Mouse (Mus musculus) stomach, postnatal 0 days (tissue): ENCODE data around the gene Slc12a4. TPM values are rescaled to one million over a fixed set of nuclear protein-coding genes. Genes with fewer than 3 reads are reported as not detected.

Source experiments
- ATAC-seq: fragments of 200-750 bp; cut with Nextera tagmentation; 2 replicates; pipeline ENCODE4 v1.8.0; 2017; ENCODE audit not compliant: low FRiP score, low TSS enrichment
- DNase-seq: peaks from one replicate; pipeline ENCODE4 v3.0.0-alpha.2; 2016; ENCODE audit warnings: low spot score
- H3K27ac ChIP-seq: fragments of 300-500 bp; sonication (generic); replicated peaks from 2 replicates; pipeline ENCODE4 v1.5.1; 2014; ENCODE audit warnings: mild to moderate bottlenecking, control low read depth
- H3K27me3 ChIP-seq: fragments of 300-500 bp; sonication (generic); 2 replicates; pipeline ENCODE4 v1.6.1; 2014; ENCODE audit warnings: low read length; ENCODE audit not compliant: control insufficient read depth, insufficient read depth
- H3K36me3 ChIP-seq: fragments of 300-500 bp; sonication (generic); 2 replicates; pipeline ENCODE4 v1.6.1; 2014; ENCODE audit warnings: low read length, mixed read lengths; ENCODE audit not compliant: control insufficient read depth, insufficient read depth
- H3K4me1 ChIP-seq: fragments of 300-500 bp; sonication (generic); replicated peaks from 2 replicates; pipeline ENCODE4 v1.6.1; 2014; ENCODE audit warnings: antibody characterized with exemption; ENCODE audit not compliant: control insufficient read depth, insufficient read depth
- H3K4me2 ChIP-seq: fragments of 300-500 bp; sonication (generic); replicated peaks from 2 replicates; pipeline ENCODE4 v1.6.1; 2014; ENCODE audit warnings: low read depth, mild to moderate bottlenecking, control low read depth, moderate library complexity
- H3K4me3 ChIP-seq: fragments of 300-500 bp; sonication (generic); 2 replicates; pipeline ENCODE4 v1.5.1; 2014; ENCODE audit warnings: low read depth, low read length, control low read depth
- H3K9ac ChIP-seq: fragments of 300-500 bp; sonication (generic); 2 replicates; pipeline ENCODE4 v1.6.1; 2014; ENCODE audit warnings: mild to moderate bottlenecking, low read length, control low read depth, mixed read lengths
- H3K9me3 ChIP-seq: fragments of 300-500 bp; sonication (generic); 2 replicates; pipeline ENCODE4 v1.6.1; 2016; ENCODE audit warnings: low read length; ENCODE audit not compliant: control insufficient read depth
- CTCF ChIP-seq: IDR thresholded peaks from 2 replicates; pipeline ENCODE4 v1.5.1; 2016; ENCODE audit warnings: antibody characterized with exemption, low read depth, mild to moderate bottlenecking, moderate library complexity
- EP300 ChIP-seq: optimal IDR thresholded peaks from 2 replicates; pipeline ENCODE3; 2016; ENCODE audit warnings: antibody characterized with exemption
- WGBS: fragments of 180-500 bp; shearing (Covaris S2); extraction: QIAGEN DNeasy Blood & Tissue Kit; methylation state at CpG from one replicate; pipeline ENCODE4 v1.1.7; 2014; 5-methylcytosine and 5-hydroxymethylcytosine counted together
- microRNA-seq: library from miRNA; unstranded; fragments of <30 nt; microRNA quantifications from one replicate; pipeline ENCODE4, GENCODE M21; 2016
- polyA plus RNA-seq: library from polyadenylated mRNA; unstranded; fragments of >200 nt; fragmentation: Nextera tagmentation; extraction: Ambion mirVana; gene quantifications from 2 replicates; pipeline ENCODE4 v1.2.1, GENCODE M21; 2015

Slc12a4 gene
- polyA plus RNA-seq, 1 experiment from 2014 or later: 12.8 TPM

DNA sequence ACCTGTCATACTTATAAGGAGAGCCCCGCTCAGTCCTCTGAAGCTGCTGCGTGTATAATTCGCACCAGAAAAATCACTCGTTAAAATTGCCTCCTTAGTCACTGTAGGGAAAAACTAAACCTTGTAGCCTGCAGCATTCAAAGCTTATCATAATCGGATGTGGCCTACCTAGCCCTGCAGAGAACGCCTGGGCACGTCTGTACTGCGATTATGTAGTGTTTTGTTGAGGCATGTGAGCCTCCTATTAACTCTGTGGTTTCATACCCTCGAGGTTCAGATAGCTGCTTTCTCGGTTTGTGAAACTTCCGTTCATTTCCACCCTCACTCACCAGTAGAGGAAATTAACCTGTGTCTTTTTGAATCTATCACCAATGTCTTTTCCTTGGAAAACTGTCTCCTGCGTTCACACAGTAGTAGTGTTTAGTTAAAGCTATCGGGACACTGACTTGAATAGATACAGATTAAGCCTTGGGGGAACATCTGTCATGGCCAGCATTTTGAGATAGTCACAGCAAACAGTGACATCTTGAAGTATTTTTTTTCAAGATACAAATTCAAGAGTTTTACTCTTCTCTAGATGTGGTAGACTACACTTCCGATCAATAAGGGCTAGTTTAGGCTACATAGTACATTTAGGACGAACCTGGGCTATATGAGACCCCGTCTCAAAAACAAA lies 64.8 kb downstream of the Slc12a4 start:
- ATAC-seq (no peak), DNase-seq (no peak)
- Histone ChIP-seq H3K9ac (peak overlapping the region; percentile 97), H3K4me2 (peak overlapping the region; percentile 77), H3K27me3 (no peaks in the 10 kb centered on the region), H3K27ac (peak overlapping the region; percentile 93), H3K4me1 (no peaks in the 10 kb centered on the region), H3K36me3 (no peaks in the 10 kb centered on the region; the same call in 1 of the 2 replicates), H3K4me3 (peak overlapping the region; percentile 96), H3K9me3 (no peaks in the 10 kb centered on the region)
- WGBS: 21% methylated on average over 16 of the region's 16 CpGs
- no peak for TF ChIP-seq CTCF
- TF ChIP-seq EP300: no peak

DNA sequence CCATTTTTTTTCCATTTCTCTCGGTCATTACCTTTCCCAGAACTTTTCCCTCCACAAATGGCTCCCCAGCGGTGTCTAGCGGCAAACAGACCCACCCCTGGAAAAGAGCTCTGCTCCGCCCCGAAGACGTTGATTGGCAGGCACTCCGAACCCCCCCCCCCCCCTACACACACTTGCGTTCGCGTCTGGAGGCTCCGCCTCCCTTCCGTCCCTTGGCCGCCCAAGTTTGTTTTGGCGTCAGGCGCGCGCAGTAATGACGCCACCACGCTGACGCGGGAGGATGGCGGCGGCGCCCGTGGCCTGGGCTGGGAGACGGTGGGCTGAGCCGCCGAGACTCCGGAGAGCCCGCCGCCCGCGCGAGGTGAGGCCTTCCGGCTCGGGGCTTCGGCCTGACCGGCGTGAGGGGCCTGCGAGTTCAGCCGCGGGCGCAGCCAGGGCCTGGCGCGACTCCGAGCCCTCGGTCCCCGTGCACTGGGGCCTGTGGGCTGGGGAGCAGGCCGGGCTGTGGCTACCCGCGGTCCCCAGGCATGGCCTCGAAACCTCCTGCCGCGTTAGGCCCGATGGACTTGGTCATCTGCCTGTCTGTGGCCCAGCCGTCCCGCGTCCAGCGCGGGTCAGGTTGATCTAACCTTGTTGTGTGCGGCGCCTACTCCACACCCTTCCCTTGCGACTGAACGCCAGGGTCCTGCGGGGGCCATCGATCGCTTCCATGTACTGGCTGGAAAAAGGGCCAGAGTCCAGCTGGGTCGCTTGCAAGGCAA lies 65.5 kb downstream of the Slc12a4 start, which contains the start of gene Pskh1:
Pskh1 (plus strand) TSS at position 262 of the 761 bp plus-strand sequence.
- Histone ChIP-seq H3K9ac (peak within 1 kb of the TSS; percentile 97), H3K4me1 (no peaks in the 10 kb centered on the region), H3K27me3 (no peaks in the 10 kb centered on the region), H3K4me3 (peak within 1 kb of the TSS; percentile 96), H3K9me3 (no peaks in the 10 kb centered on the region), H3K27ac (peak within 1 kb of the TSS; percentile 93), H3K36me3 (no peaks in the 10 kb centered on the region; the same call in 1 of the 2 replicates), H3K4me2 (peak within 1 kb of the TSS; percentile 77)
- peak; percentile 95 for DNase-seq
- ATAC-seq: peak; percentile 95
- WGBS: under 1% methylated on average over 58 of the region's 68 CpGs
- peak; percentile 27; the same call in 1 of the 2 replicates for TF ChIP-seq CTCF
- TF ChIP-seq EP300: no peak

DNA sequence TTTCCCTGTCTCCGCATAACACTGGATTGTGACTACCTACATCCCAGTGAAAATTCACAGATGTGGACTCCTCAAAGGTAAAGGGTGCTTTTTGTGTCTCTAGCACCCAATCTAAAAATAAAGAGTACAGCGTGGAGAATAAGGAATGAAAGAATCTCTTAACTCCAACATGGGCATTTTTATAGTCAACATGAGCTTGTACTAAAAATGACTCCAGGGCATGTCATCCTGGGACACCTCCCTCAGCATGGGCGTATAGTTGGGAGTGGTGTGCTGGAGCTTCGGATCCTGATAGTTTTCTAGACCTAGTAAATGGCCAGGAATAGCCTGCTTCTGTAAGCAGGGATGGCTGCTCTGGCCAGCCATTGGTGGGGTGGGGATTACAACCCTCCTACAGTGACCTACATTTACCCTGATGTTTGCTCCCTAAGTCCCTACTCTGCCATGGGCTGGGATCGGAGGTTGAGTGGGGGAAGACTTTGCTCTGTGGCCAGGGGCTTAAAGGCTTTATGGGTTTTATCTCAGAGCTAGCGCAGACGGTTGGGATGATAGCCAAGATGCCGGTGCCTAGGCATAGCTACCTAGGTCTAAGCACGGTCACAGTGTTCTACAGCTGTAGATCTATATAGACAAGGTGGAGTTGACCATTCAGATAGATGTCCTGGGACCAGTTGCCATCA lies 68.0 kb downstream of the Slc12a4 start:
- Histone ChIP-seq H3K36me3 (no peaks in the 10 kb centered on the region), H3K4me2 (no peak overlapping the region), H3K27ac (no peak overlapping the region), H3K9me3 (no peaks in the 10 kb centered on the region), H3K27me3 (no peaks in the 10 kb centered on the region), H3K4me3 (no peak overlapping the region), H3K9ac (no peak overlapping the region), H3K4me1 (no peaks in the 10 kb centered on the region)
- WGBS: 67% methylated on average over 9 of the region's 9 CpGs
- no peak for ATAC-seq
- no peak for TF ChIP-seq CTCF
- TF ChIP-seq EP300: no peak
- no peak for DNase-seq

Small RNA genes lying within 50 kb of the gene (microRNA-seq; reads per million reads assigned to microRNA genes)
- not detected for gene Mir7074

Other genes starting within 250 kb of the Slc12a4 start
- gene Gfod2, start 207.4 kb downstream of the Slc12a4 start, polyA plus RNA-seq: 14.5 and 16.9 TPM in 2 replicates
- gene Ranbp10, start 138.7 kb downstream of the Slc12a4 start, polyA plus RNA-seq: 7.1 TPM in 2 replicates
- not detected in 2 replicates for gene Tsnaxip1, start 138.4 kb downstream of the Slc12a4 start, polyA plus RNA-seq
- 14.2 and 15.1 TPM in 2 replicates for gene Cenpt, start 112.8 kb downstream of the Slc12a4 start, polyA plus RNA-seq
- gene Thap11, start 111.0 kb downstream of the Slc12a4 start, polyA plus RNA-seq: 36.8 and 37.8 TPM in 2 replicates
- gene Nutf2, start 105.5 kb downstream of the Slc12a4 start, polyA plus RNA-seq: 83.5 and 103 TPM in 2 replicates
- 13.7 and 14.8 TPM in 2 replicates for gene Edc4, start 85.2 kb downstream of the Slc12a4 start, polyA plus RNA-seq
- gene Nrn1l, start 72.5 kb downstream of the Slc12a4 start, polyA plus RNA-seq: 0.40 TPM in 1 of 2 replicates, not detected in the other
- 13.4 and 14.8 TPM in 2 replicates for gene Pskh1, start 65.7 kb downstream of the Slc12a4 start, polyA plus RNA-seq
- 0.22 and 0.85 TPM in 2 replicates for gene Ctrl, start 32.2 kb downstream of the Slc12a4 start, polyA plus RNA-seq
- gene Psmb10, start 27.7 kb downstream of the Slc12a4 start, polyA plus RNA-seq: 65.9 and 68.0 TPM in 2 replicates
- gene Lcat, start 22.7 kb downstream of the Slc12a4 start, polyA plus RNA-seq: 0.75 and 0.77 TPM in 2 replicates
- not detected in 2 replicates for gene Dpep3, start 13.3 kb upstream of the Slc12a4 start, polyA plus RNA-seq
- gene Dus2, start 25.2 kb upstream of the Slc12a4 start, polyA plus RNA-seq: 8.1 and 8.3 TPM in 2 replicates
- gene Dpep2nb, start 39.9 kb upstream of the Slc12a4 start, polyA plus RNA-seq: not detected in 2 replicates
- gene Ddx28, start 45.8 kb upstream of the Slc12a4 start, polyA plus RNA-seq: 9.2 and 10.0 TPM in 2 replicates
- gene Nfatc3, start 92.7 kb upstream of the Slc12a4 start, polyA plus RNA-seq: 2.5 TPM in 2 replicates
- 38.9 and 48.0 TPM in 2 replicates for gene Esrp2, start 170.9 kb upstream of the Slc12a4 start, polyA plus RNA-seq
- 5.6 and 5.7 TPM in 2 replicates for gene Pla2g15, start 184.3 kb upstream of the Slc12a4 start, polyA plus RNA-seq
- gene Slc7a6, start 202.8 kb upstream of the Slc12a4 start, polyA plus RNA-seq: 24.3 and 25.8 TPM in 2 replicates
- gene Slc7a6os, start 244.8 kb upstream of the Slc12a4 start, polyA plus RNA-seq: 18.6 and 18.8 TPM in 2 replicates
- 21.9 and 22.1 TPM in 2 replicates for gene Prmt7, start 244.8 kb upstream of the Slc12a4 start, polyA plus RNA-seq